Mouse (Mus musculus) intestine, postnatal 0 days (tissue): ENCODE measurements at regions not wholly inside any gene's neighbourhood (a gene's known extent, or its start where the extent isn't known, plus 50 kb on each side); places are given as distances from the start of the nearest gene placed in this dataset.

ENCODE experiments used
- ATAC-seq: fragments of 200-750 bp; cut with Nextera tagmentation; 2 replicates; pipeline ENCODE4 v1.8.0; 2017; ENCODE audit warnings: mild to moderate bottlenecking, moderate TSS enrichment, moderate library complexity
- H3K27ac ChIP-seq: fragments of 300-500 bp; sonication (generic); 2 replicates; pipeline ENCODE4 v1.5.1; 2014; ENCODE audit warnings: mild to moderate bottlenecking, low read depth, low read length, moderate library complexity
- H3K27me3 ChIP-seq: fragments of 300-500 bp; sonication (generic); replicated peaks from 2 replicates; pipeline ENCODE4 v1.6.1; 2014; ENCODE audit warnings: low read length, mixed read lengths; ENCODE audit not compliant: control insufficient read depth, insufficient read depth
- H3K36me3 ChIP-seq: fragments of 300-500 bp; sonication (generic); 2 replicates; pipeline ENCODE4 v1.6.1; 2014; ENCODE audit warnings: mild to moderate bottlenecking, moderate library complexity; ENCODE audit not compliant: control insufficient read depth, insufficient read depth
- H3K4me1 ChIP-seq: fragments of 300-500 bp; sonication (generic); replicated peaks from 2 replicates; pipeline ENCODE4 v1.6.1; 2014; ENCODE audit warnings: antibody characterized with exemption, low read length, mixed read lengths; ENCODE audit not compliant: control insufficient read depth, insufficient read depth
- H3K4me2 ChIP-seq: fragments of 300-500 bp; sonication (generic); replicated peaks from 2 replicates; pipeline ENCODE4 v1.6.1; 2014; ENCODE audit warnings: low read depth, mild to moderate bottlenecking, moderate library complexity
- H3K4me3 ChIP-seq: fragments of 300-500 bp; sonication (generic); 2 replicates; pipeline ENCODE4 v1.5.1; 2014; ENCODE audit warnings: low read depth, low read length
- H3K9ac ChIP-seq: fragments of 300-500 bp; sonication (generic); 2 replicates; pipeline ENCODE4 v1.6.1; 2014; ENCODE audit warnings: mild to moderate bottlenecking, low read depth, low read length
- H3K9me3 ChIP-seq: fragments of 300-500 bp; sonication (generic); 2 replicates; pipeline ENCODE4 v1.6.1; 2016; ENCODE audit warnings: mixed run types; ENCODE audit not compliant: control insufficient read depth
- CTCF ChIP-seq: sonication (generic); IDR thresholded peaks from 2 replicates; pipeline ENCODE4 v1.5.1; 2016; ENCODE audit warnings: low read depth, mild to moderate bottlenecking, control low read depth, antibody characterized with exemption, moderate library complexity
- WGBS: fragments of 180-500 bp; shearing (Covaris S2); extraction: QIAGEN DNeasy Blood & Tissue Kit; methylation state at CpG from one replicate; pipeline ENCODE4 v1.1.7; 2014; 5-methylcytosine and 5-hydroxymethylcytosine counted together

- Histone ChIP-seq H3K9ac (no peak overlapping the region), H3K9me3 (no peaks in the 10 kb centered on the region), H3K36me3 (no peaks in the 10 kb centered on the region), H3K4me1 (no peaks in the 10 kb centered on the region), H3K27ac (no peak overlapping the region), H3K4me2 (no peak overlapping the region), H3K4me3 (no peak overlapping the region), H3K27me3 (no peaks in the 10 kb centered on the region)
- TF ChIP-seq CTCF: no peak
- no peak for ATAC-seq
- WGBS: 93% methylated on average over 10 of the region's 10 CpGs
These were observed 72.0 kb upstream of the Frem2 start for GRCm38 (mm10) chr3:53729131-53729530.

- no peaks in the 10 kb centered on the region for H3K9me3 ChIP-seq
- 83% methylated on average over 1 of the region's 1 CpGs for WGBS
- no peak overlapping the region for H3K4me2 ChIP-seq
- no peak overlapping the region for H3K9ac ChIP-seq
- no peaks in the 10 kb centered on the region for H3K27me3 ChIP-seq
- no peak overlapping the region for H3K4me3 ChIP-seq
- ATAC-seq: no peak
- TF ChIP-seq CTCF: peak; percentile 17; the same call in 1 of the 2 replicates
- H3K27ac ChIP-seq: no peak overlapping the region
- H3K4me1 ChIP-seq: no peaks in the 10 kb centered on the region
- H3K36me3 ChIP-seq: no peaks in the 10 kb centered on the region
These were observed 70.6 kb upstream of the Frem2 start for GRCm38 (mm10) chr3:53727737-53728136.

- TF ChIP-seq CTCF: no peak
- H3K4me2 ChIP-seq: no peak overlapping the region
- WGBS: 62% methylated on average over 3 of the region's 3 CpGs
- no peaks in the 10 kb centered on the region for H3K27me3 ChIP-seq
- H3K27ac ChIP-seq: no peak overlapping the region
- H3K9me3 ChIP-seq: no peaks in the 10 kb centered on the region
- no peaks in the 10 kb centered on the region for H3K36me3 ChIP-seq
- H3K4me1 ChIP-seq: peaks cover 4% of the 10 kb centered on the region; the same call in 1 of the 2 replicates
- no peak overlapping the region for H3K4me3 ChIP-seq
- H3K9ac ChIP-seq: no peak overlapping the region
- no peak for ATAC-seq
These were observed 49.9 kb upstream of the Frem2 start for GRCm38 (mm10) chr3:53707101-53707500.
